Mouse (Mus musculus) urinary bladder, adult 18-20 months (tissue): ENCODE measurements around the gene Shf.
A peak's percentile ranks its signal among the peaks of the same experiment; 100 is the strongest.
"Not testable (repeated sequence)": the region's sequence is repeated elsewhere in the genome, so short reads cannot be mapped to it uniquely, and the experiment has no call there.

Source experiments
- DNase-seq, 2 experiments: peaks; one replicate each; pipeline ENCODE4 v3.0.0; 2022; ENCODE audit warnings: low spot score in 2 of 2, mixed read lengths in 2 of 2

Gene Shf

GRCm38 (mm10) chr2:122348531-122349131, 20.3 kb downstream of the Shf start:
- DNase-seq = peak; percentile 82 to 90

DNA sequence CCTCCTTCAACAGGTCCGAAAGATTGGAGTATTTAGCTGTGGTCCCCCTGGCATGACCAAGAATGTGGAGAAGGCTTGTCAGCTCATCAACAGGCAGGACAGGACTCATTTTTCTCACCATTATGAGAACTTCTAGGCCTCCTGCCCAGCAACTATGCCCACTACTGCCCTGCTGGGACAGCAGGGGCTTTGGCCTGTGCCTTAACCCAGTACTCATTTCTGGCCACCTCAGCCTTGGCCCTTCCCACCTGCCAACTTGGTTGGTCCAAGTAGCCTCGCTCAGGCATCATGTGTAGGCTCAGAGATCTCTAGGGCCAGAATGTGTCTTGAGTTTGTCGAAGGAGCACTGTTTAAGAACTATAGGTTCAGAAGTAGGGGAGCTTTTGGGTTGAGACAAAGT, 21.7 kb downstream of the Shf start:
- DNase-seq = no peak

DNA sequence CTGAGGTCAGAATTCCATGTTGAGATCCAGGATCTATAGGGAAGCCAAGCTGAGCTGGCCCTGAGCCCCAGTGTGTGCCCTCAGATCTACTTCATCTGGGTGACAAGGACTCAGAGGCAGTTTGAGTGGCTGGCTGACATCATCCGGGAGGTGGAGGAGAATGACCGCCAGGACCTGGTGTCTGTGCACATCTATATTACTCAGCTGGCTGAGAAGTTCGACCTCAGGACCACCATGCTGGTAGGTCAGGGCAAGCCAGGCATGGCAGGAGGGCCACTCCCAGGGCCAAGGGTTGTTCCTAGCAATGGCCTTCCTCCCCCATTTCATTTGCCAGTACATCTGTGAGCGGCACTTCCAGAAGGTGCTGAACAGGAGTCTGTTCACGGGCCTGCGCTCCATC, 22.8 kb downstream of the Shf start:
- not testable (repeated sequence) for DNase-seq

GRCm38 (mm10) chr2:122345106-122345893, 23.7 kb downstream of the Shf start:
- peak; percentile 41 to 69 for DNase-seq

GRCm38 (mm10) chr2:122337291-122337690, 31.7 kb downstream of the Shf start:
- no peak for DNase-seq

- DNase-seq = peak; percentile 20 to 28
These were observed 34.8 kb downstream of the Shf start for GRCm38 (mm10) chr2:122334170-122334569.

GRCm38 (mm10) chr2:122332222-122332621, 36.7 kb downstream of the Shf start:
- DNase-seq = peak in 1 of 2 experiments; percentile 34

GRCm38 (mm10) chr2:122330317-122330716, 38.6 kb downstream of the Shf start:
- not testable (repeated sequence) for DNase-seq

DNA sequence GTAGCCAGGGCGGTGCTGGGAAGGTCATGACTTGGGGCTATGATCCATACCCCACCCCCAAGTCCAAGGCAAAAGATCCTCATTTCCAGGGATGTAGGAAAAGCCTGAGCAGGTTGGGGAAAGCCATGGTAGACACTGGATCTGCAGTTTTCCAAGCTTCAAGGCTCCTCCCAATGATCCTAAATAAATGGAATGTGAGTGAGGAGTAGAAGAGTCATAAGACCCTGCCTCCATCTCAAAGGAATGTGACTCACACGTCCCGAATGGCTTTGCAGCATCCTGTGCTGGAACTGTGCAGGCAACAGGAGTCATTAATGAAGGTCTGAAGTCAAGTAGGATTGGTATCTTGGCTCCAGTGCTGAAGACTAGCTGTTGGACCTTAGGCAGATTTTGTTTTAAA, 41.0 kb downstream of the Shf start:
- DNase-seq = no peak

- DNase-seq = no peak
These were observed 43.6 kb downstream of the Shf start for GRCm38 (mm10) chr2:122325361-122325760.

DNA sequence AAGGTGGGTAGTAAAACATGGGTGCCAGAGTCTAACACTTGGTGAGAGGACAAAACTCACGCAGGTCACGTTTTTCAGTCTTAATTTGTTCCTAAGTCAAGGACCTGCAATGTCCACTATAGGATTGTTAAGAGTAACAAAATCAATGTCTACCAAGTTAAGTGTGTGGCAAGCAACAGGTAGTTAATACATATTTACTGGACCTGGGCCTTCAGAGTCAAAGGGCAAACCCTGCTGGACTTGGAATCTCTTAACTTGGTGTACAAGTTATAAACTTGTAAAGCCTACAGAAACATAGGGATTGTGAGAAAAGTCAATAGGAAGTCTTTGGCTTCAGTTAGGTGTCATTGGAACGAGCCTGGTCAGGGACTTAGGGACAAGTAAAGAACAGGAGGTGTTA, 44.4 kb downstream of the Shf start:
- no peak for DNase-seq

DNA sequence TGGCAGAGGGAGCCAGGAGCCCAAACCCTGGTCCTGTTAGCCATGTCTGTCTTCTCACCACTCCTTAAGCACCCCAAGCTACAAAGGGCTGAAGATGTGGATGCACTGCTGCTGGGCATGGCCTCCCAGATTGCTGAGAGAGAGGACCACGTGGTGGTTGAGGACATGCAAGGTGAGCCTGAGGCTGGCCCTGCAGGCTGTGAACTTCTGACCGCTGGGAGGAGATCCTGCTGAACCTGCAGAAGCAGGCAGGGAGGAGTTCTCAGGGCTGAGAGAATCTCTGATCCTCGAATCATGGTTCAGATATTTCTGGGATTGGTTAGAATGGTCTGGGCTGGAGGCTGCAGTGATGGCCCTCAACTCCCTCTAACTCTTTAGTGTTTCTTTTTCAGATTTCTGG, 45.0 kb downstream of the Shf start:
- DNase-seq = no peak

DNA sequence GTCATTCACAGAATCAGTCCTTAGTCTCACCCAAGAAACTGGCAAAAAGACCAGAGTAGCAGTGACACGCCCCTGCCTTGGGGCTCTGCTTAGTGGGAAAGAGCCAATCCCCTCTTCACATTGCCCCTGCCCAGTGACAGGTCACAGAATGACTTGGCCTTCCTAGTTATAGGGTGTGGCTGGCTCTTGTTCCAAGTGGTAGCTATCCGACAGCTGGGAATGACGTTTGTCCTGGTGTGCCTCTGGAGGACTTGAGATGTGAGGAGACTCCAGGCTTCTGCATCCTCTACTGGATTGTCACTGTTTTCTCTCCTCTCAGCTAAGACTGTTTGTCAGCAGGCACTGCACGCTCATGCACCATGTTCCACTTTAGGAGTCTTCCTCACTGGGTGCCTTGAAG, 51.6 kb downstream of the Shf start:
- no peak for DNase-seq

DNA sequence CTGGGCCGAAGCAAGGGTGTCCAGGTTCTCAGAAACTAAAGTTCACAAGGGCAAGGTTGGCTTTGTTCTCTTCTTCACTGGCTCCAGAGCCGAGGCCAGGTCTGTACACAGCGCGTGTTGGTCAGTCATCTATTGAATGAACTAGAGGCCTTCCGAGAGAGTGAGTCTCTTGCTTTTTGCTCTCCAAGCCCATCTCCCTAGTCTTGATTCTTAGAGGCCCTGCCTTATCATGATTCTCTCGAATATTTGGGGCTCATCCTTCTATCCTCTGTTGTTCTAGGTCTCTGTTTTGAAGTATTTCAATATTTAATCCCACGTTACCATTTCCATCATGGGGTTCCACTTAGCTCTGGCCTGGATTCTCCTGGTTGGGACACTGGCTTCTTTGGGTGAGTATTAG, 53.6 kb downstream of the Shf start, which contains the start of gene Duox1:
Gene Duox1 (plus strand): TSS at position 301 of the 400 bp plus-strand sequence.
- no peak for DNase-seq

DNA sequence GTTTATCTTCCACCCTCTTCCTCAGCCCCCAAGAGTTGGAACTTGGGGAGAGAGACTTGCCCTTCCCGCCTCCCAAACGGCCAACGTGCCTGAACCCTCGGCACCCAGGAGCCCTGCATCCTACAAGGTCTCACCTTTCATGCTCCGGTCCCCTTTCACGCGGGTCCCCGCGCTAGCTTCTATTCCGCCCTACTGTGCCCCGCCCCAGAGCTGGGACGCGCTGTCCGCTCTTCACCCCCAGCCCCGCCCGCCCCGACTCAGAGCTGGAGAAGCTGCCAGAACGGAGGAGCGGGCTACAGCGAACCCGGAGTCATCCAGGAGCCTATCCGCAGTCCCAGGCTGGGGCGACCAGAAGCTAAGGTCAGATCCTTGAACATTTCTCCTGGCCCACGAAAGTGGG, 55.4 kb downstream of the Shf start, which contains the start of gene Duoxa1:
Gene Duoxa1 (minus strand): TSS at position 195 of the 400 bp plus-strand sequence.
- no peak for DNase-seq

- peak; percentile 43 to 70 for DNase-seq
These were observed 56.1 kb downstream of the Shf start for GRCm38 (mm10) chr2:122312722-122313417.

GRCm38 (mm10) chr2:122311561-122311960, 57.4 kb downstream of the Shf start:
- no peak for DNase-seq

GRCm38 (mm10) chr2:122309647-122310046, 59.3 kb downstream of the Shf start:
- DNase-seq = no peak

GRCm38 (mm10) chr2:122306184-122306583, 62.8 kb downstream of the Shf start:
- peak in 1 of 2 experiments; percentile 76 for DNase-seq

GRCm38 (mm10) chr2:122305097-122305892, 63.7 kb downstream of the Shf start:
- DNase-seq = peak in 1 of 2 experiments; percentile 40

DNA sequence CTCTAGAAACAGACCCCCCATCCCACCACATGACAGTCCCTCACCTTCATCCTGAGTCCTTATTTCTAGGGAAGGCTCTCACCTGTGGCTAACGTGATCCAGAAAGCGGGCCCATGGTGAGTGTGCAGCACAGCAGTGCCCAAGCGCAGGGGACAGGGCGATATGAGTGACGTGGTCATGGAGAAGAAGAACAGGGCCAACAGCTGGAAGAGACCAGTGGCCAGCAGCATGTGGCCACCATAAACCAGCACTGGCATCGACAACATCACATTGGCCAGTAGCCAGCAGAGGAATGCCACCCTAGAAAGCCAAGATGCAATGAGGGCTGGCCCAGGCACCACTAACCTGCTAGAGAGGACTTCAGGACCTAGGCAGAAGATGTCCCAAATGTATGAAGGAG, 64.4 kb downstream of the Shf start:
- no peak for DNase-seq
